Mouse (Mus musculus): ENCODE results near the gene Ubald1. TPM values are rescaled to one million over a fixed set of nuclear protein-coding genes. Genes with fewer than 3 reads are reported as not detected.

The Ubald1 gene
- polyA plus RNA-seq, 1 experiment, result 72.6 TPM

- H3K4me3 ChIP-seq (ENCODE audit: insufficient read depth, low read length), result no peak overlapping the region
- TF ChIP-seq CTCF (IDR thresholded peaks at IDR 0.05; ENCODE audit: low read depth, low read length), result no peak
- TF ChIP-seq POLR2A (IDR thresholded peaks at IDR 0.05; ENCODE audit: borderline replicate concordance, low read depth, low read length), result no peak
- H3K4me1 ChIP-seq (ENCODE audit: control insufficient read depth, insufficient read depth, low read length), result peaks cover 6% of the 10 kb centered on the region
- H3K27ac ChIP-seq (ENCODE audit: insufficient read depth, low read depth, low read length), result no peak overlapping the region
These were observed 50.7 kb downstream of the Ubald1 start for GRCm38 (mm10) chr16:4829271-4829900.

DNA sequence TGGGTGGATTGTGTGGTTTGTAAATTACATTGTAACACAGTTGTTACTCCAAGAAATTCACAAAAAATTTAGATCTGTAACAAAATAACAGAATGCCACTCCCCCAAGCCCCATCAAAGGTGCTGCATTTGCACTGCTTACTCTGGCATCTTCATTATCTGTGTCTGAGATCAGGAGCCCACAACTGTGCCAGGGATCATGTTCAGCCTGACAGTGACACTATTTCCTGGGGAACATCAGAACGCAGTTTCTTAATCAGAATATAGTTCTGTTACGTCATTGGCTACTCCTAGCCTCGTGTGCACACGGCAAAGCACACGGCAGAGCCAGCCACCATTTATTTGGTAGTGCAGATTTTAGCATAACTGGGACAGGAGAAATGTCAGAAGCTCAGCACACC lies 52.5 kb downstream of the Ubald1 start:
- Histone ChIP-seq H3K4me3 (ENCODE audit: insufficient read depth, low read length) (no peak overlapping the region), H3K4me1 (ENCODE audit: control insufficient read depth, insufficient read depth, low read length) (peaks cover 6% of the 10 kb centered on the region), H3K27ac (ENCODE audit: insufficient read depth, low read depth, low read length) (no peak overlapping the region)
- TF ChIP-seq POLR2A (IDR thresholded peaks at IDR 0.05; ENCODE audit: borderline replicate concordance, low read depth, low read length) (no peak), CTCF (IDR thresholded peaks at IDR 0.05; ENCODE audit: low read depth, low read length) (no peak)

Other genes with a start within 250 kb of the Ubald1 start
- gene Vasn, start 240.4 kb downstream of the Ubald1 start, polyA plus RNA-seq (2012; ENCODE audit: insufficient read depth, insufficient read length, missing spikeins), result 1.5 TPM in 1 of 2 replicates, not detected in the other
- gene Dnaja3, start 240.3 kb downstream of the Ubald1 start, polyA plus RNA-seq (2012; ENCODE audit: insufficient read depth, insufficient read length, missing spikeins), result 20.0 and 21.3 TPM in 2 replicates
- 110 and 115 TPM in 2 replicates for gene Coro7, start 200.5 kb downstream of the Ubald1 start, polyA plus RNA-seq (2012; ENCODE audit: insufficient read depth, insufficient read length, missing spikeins)
- 16.0 and 18.7 TPM in 2 replicates for gene Nmral1, start 161.0 kb downstream of the Ubald1 start, polyA plus RNA-seq (2012; ENCODE audit: insufficient read depth, insufficient read length, missing spikeins)
- gene Hmox2, start 154.0 kb downstream of the Ubald1 start, polyA plus RNA-seq (2012; ENCODE audit: insufficient read depth, insufficient read length, missing spikeins), result 230 and 252 TPM in 2 replicates
- 32.4 and 32.9 TPM in 2 replicates for gene Cdip1, start 90.0 kb downstream of the Ubald1 start, polyA plus RNA-seq (2012; ENCODE audit: insufficient read depth, insufficient read length, missing spikeins)
- gene 4930562C15Rik, start 44.9 kb downstream of the Ubald1 start, polyA plus RNA-seq (2012; ENCODE audit: insufficient read depth, insufficient read length, missing spikeins), result not detected in 2 replicates
- 66.4 and 75.4 TPM in 2 replicates for gene Mgrn1, start 5.9 kb upstream of the Ubald1 start, polyA plus RNA-seq (2012; ENCODE audit: insufficient read depth, insufficient read length, missing spikeins)
- 44.3 and 55.0 TPM in 2 replicates for gene Nudt16l1, start 58.4 kb upstream of the Ubald1 start, polyA plus RNA-seq (2012; ENCODE audit: insufficient read depth, insufficient read length, missing spikeins)
- gene Anks3, start 83.9 kb upstream of the Ubald1 start, polyA plus RNA-seq (2012; ENCODE audit: insufficient read depth, insufficient read length, missing spikeins), result 44.1 and 44.2 TPM in 2 replicates
- gene Sept12, start 117.5 kb upstream of the Ubald1 start, polyA plus RNA-seq (2012; ENCODE audit: insufficient read depth, insufficient read length, missing spikeins), result not detected in 2 replicates
- not detected in 2 replicates for gene Smim22, start 127.0 kb upstream of the Ubald1 start, polyA plus RNA-seq (2012; ENCODE audit: insufficient read depth, insufficient read length, missing spikeins)
- 72.5 and 76.6 TPM in 2 replicates for gene Rogdi, start 133.2 kb upstream of the Ubald1 start, polyA plus RNA-seq (2012; ENCODE audit: insufficient read depth, insufficient read length, missing spikeins)
- 84.0 and 94.6 TPM in 2 replicates for gene Glyr1, start 169.5 kb upstream of the Ubald1 start, polyA plus RNA-seq (2012; ENCODE audit: insufficient read depth, insufficient read length, missing spikeins)
- 35.1 and 37.6 TPM in 2 replicates for gene Ubn1, start 169.7 kb upstream of the Ubald1 start, polyA plus RNA-seq (2012; ENCODE audit: insufficient read depth, insufficient read length, missing spikeins)

Measured in bone marrow macrophage, adult 2 months (primary cell).